Mouse (Mus musculus): Measurements from ENCODE around the gene Gon7.
A peak's percentile ranks its signal among the peaks of the same experiment; 100 is the strongest.

Gon7 gene

GRCm38 (mm10) chr12:102705906-102706640, 51.5 kb downstream of the Gon7 start:
- no peak for DNase-seq (ENCODE audit: low spot score)

DNA sequence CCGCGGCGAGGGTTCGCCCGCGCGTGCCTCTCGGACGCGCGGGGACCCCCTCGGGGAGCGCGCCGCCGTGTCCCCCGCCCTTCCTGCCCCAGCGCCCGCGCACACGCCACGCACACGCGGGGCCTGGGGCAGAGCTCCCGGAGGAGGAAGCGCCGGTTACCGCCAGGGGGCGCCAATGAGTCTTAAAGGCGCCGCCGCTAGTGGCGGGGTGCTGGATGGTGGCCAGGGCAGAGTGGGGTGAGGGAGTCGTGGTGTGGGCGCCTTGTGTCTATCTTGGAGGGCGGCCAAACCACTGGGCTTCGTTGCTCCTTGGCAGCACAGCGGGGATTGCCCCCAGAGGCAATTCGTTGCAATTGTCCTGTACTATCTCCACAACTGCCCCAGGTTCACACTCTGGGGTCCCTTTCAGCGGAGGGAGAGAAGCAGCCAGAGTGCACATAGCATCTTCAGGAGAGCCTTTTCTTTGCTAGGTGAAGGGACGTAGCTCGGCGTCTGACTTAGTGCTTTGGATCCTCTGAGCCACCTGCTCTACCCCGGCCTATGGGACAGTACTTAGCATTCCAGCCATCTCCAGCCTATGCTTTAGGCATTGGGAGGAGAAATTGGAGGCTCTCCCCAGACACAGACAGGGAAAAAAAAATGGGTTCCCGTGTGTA, 52.3 kb downstream of the Gon7 start:
- DNase-seq (ENCODE audit: low spot score), result peak; percentile 77

DNA sequence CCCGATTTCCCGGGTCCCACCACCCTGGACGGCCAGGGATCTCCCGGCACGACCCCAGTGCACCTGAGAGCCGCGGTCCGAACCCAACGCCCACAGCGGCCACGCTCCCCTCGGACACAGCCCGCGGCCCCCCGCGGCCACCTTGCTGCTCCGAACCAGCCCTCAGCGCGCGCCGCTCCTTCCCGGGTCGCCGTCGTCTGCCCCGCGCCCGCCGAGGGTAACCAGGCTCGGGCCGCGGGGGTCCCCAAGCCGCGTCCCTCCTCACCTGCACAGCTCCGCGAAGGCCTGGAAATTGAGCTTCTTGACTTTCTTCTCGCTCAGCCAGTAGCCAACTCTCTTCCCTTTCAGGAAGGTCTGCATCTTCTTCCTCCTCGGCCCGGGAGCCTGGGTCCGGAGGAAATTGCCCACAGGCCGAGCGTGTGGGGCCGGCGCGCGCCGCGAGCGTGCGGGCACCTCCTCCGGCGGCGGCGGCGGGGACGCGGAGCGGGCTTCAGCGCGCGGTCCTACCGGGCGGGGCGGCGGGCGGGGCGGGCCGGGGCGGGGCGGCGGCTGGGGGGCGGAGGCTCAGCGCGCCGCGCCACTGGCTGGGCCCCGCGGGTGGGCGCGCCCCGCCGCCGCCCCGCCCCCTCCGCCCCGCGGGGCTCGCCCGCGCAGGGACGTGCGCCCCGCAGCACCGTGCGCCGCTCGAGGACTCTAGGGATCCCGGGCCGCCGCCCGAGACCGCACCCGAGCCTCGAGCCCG, 53.0 kb downstream of the Gon7 start, which contains the start of gene Itpk1:
Itpk1 (minus strand) TSS at position 474 of the 742 bp plus-strand sequence.
- peak; percentile 44 for DNase-seq (ENCODE audit: low spot score)

GRCm38 (mm10) chr12:102703921-102704408, 53.6 kb downstream of the Gon7 start:
- DNase-seq (ENCODE audit: low spot score), result no peak

- DNase-seq (ENCODE audit: low spot score), result no peak
These were observed 54.2 kb downstream of the Gon7 start for GRCm38 (mm10) chr12:102703441-102703840.
